Mouse (Mus musculus) CH12.LX (cell line): Measurements from ENCODE around the gene Zfp286.

Experiments used
- CTCF ChIP-seq, 2 experiments: IDR thresholded peaks in 1 of 2; conservative IDR thresholded peaks in 1 of 2; 2 replicates each; pipeline ENCODE4 v1.5.1; 2011 to 2012; ENCODE audit warnings: low read depth in 2 of 2, low read length in 2 of 2, improper control_type of control experiment in 1 of 2, inconsistent platforms in 1 of 2, mild to moderate bottlenecking in 1 of 2, moderate library complexity in 1 of 2
- EP300 ChIP-seq: IDR thresholded peaks from 2 replicates; pipeline ENCODE4 v1.6.1; 2011; ENCODE audit warnings: low read length, improper control_type of control experiment
- HCFC1 ChIP-seq: IDR thresholded peaks from 2 replicates; pipeline ENCODE4 v1.6.1; 2012; ENCODE audit warnings: low read depth, mild to moderate bottlenecking, inconsistent platforms, low read length, improper control_type of control experiment
- MAX ChIP-seq: IDR thresholded peaks from 2 replicates; pipeline ENCODE4 v1.6.1; 2011; ENCODE audit warnings: low read length, improper control_type of control experiment
- POLR2A ChIP-seq: IDR thresholded peaks from 2 replicates; pipeline ENCODE4 v1.6.1; 2011; ENCODE audit warnings: low read depth, mild to moderate bottlenecking, improper control_type of control experiment, low read length
- POLR2AphosphoS2 ChIP-seq: IDR thresholded peaks from 2 replicates; pipeline ENCODE4 v1.6.1; 2011; ENCODE audit warnings: low read depth, low read length, improper control_type of control experiment
- ZNF384 ChIP-seq: IDR thresholded peaks from 2 replicates; pipeline ENCODE4 v1.6.1; 2012; ENCODE audit warnings: low read depth, low read length, improper control_type of control experiment, inconsistent platforms

DNA sequence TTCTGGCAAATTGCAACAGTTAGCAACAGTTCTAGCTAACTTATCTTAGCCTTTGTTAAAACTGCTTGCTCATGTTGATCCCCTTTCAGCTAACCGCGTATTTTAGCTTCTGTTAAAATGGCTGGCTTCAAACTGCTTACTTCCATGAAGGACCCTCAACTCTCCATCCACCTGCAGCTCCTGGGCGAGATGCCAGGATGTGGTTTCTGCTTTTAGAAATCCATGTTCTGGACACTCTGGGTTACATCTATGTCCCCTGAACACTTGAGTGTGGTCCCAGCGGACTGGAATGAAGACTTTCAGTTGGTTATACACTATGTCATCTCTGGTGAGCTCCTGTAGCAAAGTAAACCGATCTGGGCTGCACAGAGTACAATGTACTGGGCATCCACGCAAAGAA lies 23.0 kb upstream of the Zfp286 start:
- TF ChIP-seq CTCF (conservative IDR thresholded peaks at IDR 0.05 in 1 of 2, IDR thresholded peaks at IDR 0.05 in 1 of 2; ENCODE audit: low read depth in 2 of 2, low read length in 2 of 2) (no peak), HCFC1 (no peak), POLR2A (no peak), EP300 (no peak), POLR2AphosphoS2 (no peak), ZNF384 (no peak), MAX (no peak)
